Mouse (Mus musculus): ENCODE data around the gene Rack1. TPM values are rescaled to one million over a fixed set of nuclear protein-coding genes. Genes with fewer than 3 reads are reported as not detected.

Gene Rack1
- total and polyA plus RNA-seq, 3 experiments = 376 to 5,815 (median 4,421) TPM

- TF ChIP-seq POLR2AphosphoS2 (IDR thresholded peaks at IDR 0.05; ENCODE audit: low read length) = peak; percentile 79
- no peak for TF ChIP-seq ZC3H11A (IDR thresholded peaks at IDR 0.05; ENCODE audit: low read depth, low read length)
- TF ChIP-seq UBTF (IDR thresholded peaks at IDR 0.05; ENCODE audit: borderline replicate concordance, insufficient read depth, low read depth, low read length) = no peak
- peak; percentile 85 to 87 for TF ChIP-seq POLR2A (IDR thresholded peaks at IDR 0.05; ENCODE audit: control insufficient read depth in 1 of 2, insufficient read depth in 1 of 2, low read depth in 1 of 2, low read length in 2 of 2, poor library complexity in 1 of 2)
- TF ChIP-seq TCF12 (IDR thresholded peaks at IDR 0.05; ENCODE audit: low read depth, low read length) = peak; percentile 72
Measured at GRCm38 (mm10) chr11:48816800-48817665, 16.9 kb downstream of the Rack1 start, which contains the start of gene Trim41 (continued).

- no peak for DNase-seq (ENCODE audit: low read depth, low spot score)
- Histone ChIP-seq H3K4me1 (ENCODE audit: control insufficient read depth in 1 of 2, insufficient read depth in 2 of 2, low read length in 2 of 2) (peaks cover 14 to 47% of the 10 kb centered on the region in 2 experiments), H3K9ac (ENCODE audit: control insufficient read depth, low read depth, low read length, poor library complexity, severe bottlenecking) (peak overlapping the region; percentile 95), H3K27ac (ENCODE audit: control insufficient read depth, low read depth, low read length) (peak overlapping the region; percentile 62), H3K79me2 (ENCODE audit: control insufficient read depth, insufficient read depth, low read length, poor library complexity) (peaks cover 28% of the 10 kb centered on the region), H3K4me3 (ENCODE audit: control insufficient read depth in 1 of 2, insufficient read depth in 1 of 2, low read depth in 2 of 2, low read length in 2 of 2) (peak overlapping the region; percentile 86 to 97), H3K36me3 (ENCODE audit: control insufficient read depth in 1 of 2, insufficient read depth in 2 of 2, low read length in 2 of 2) (peaks cover 0 to 45% of the 10 kb centered on the region in 2 experiments; a peak in 2 of 4 replicates), H3K9me3 (replicated peaks; ENCODE audit: insufficient read depth, low read length) (no peaks in the 10 kb centered on the region), H3K27me3 (ENCODE audit: control insufficient read depth in 1 of 2, insufficient read depth in 2 of 2, low read length in 2 of 2) (no peaks in the 10 kb centered on the region)
- TF ChIP-seq MYB (IDR thresholded peaks at IDR 0.05; ENCODE audit: low read depth, low read length) (peak; percentile 47; the same call in 1 of the 2 replicates), RCOR1 (IDR thresholded peaks at IDR 0.05; ENCODE audit: low read depth, low read length) (peak; percentile 67; the same call in 1 of the 2 replicates), NRF1 (IDR thresholded peaks at IDR 0.05; ENCODE audit: insufficient read depth, low read depth, low read length, poor library complexity, severe bottlenecking) (no peak)
Measured at GRCm38 (mm10) chr11:48817794-48818193, 17.7 kb downstream of the Rack1 start.

DNA sequence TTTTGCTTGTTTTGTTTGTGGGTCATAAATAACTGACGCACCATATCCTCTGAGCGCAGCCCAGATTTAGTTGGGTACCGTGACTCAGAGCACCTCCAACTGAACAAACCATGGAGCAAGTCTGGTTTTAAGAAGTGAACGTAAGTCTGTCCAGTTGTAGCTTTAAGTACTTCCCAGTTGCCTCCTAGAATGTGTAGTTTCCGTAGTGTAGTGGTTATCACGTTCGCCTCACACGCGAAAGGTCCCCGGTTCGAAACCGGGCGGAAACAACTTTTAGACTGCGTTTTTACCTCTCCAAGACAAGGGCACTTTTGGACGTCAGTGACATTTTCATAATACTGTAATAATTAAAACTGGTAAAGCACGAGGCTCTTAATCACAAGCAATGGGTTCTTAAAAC, 18.2 kb downstream of the Rack1 start:
- peak; percentile 99 for TF ChIP-seq MAFK (IDR thresholded peaks at IDR 0.05; ENCODE audit: borderline replicate concordance, low read depth, low read length)
- peak; percentile 65; the same call in 1 of the 2 replicates for TF ChIP-seq KAT2A (conservative IDR thresholded peaks at IDR 0.05; ENCODE audit: low read depth, low read length)
- TF ChIP-seq UBTF (IDR thresholded peaks at IDR 0.05; ENCODE audit: borderline replicate concordance, insufficient read depth, low read depth, low read length) = no peak
- no peak for TF ChIP-seq SMC3 (IDR thresholded peaks at IDR 0.05; ENCODE audit: low read depth, low read length)
- TF ChIP-seq ZC3H11A (IDR thresholded peaks at IDR 0.05; ENCODE audit: low read depth, low read length) = no peak
- no peak for TF ChIP-seq CTCF (IDR thresholded peaks at IDR 0.05 in 2 of 3, conservative IDR thresholded peaks at IDR 0.05 in 1 of 3; ENCODE audit: control insufficient read depth in 1 of 3, insufficient read depth in 1 of 3, low read depth in 2 of 3, low read length in 3 of 3, poor library complexity in 1 of 3, severe bottlenecking in 1 of 3)
- TF ChIP-seq SIN3A (IDR thresholded peaks at IDR 0.05; ENCODE audit: low read length) = peak; percentile 46; the same call in 1 of the 2 replicates
- peak; percentile 100 for TF ChIP-seq TBP (IDR thresholded peaks at IDR 0.05; ENCODE audit: low read depth, low read length)
- TF ChIP-seq USF2 (IDR thresholded peaks at IDR 0.05; ENCODE audit: borderline replicate concordance in 1 of 2, insufficient read depth in 1 of 2, low read depth in 1 of 2, low read length in 2 of 2) = no peak
- no peak for TF ChIP-seq MAX (IDR thresholded peaks at IDR 0.05; ENCODE audit: low read length)
- TF ChIP-seq ZNF384 (IDR thresholded peaks at IDR 0.05; ENCODE audit: low read depth, low read length) = no peak
- TF ChIP-seq ELF1 (IDR thresholded peaks at IDR 0.05; ENCODE audit: low read depth, low read length) = peak; percentile 71; the same call in 1 of the 2 replicates
- peak; percentile 70 for TF ChIP-seq GATA1 (IDR thresholded peaks at IDR 0.05; ENCODE audit: low read depth, low read length)
- no peak for TF ChIP-seq MXI1 (IDR thresholded peaks at IDR 0.05; ENCODE audit: low read depth, low read length)
- TF ChIP-seq TAL1 (IDR thresholded peaks at IDR 0.05; ENCODE audit: low read length) = 0 out of 2 replicates have a peak, but pooled peaks have one; percentile 5
- no peak for TF ChIP-seq EP300 (IDR thresholded peaks at IDR 0.05; ENCODE audit: low read depth in 1 of 2, low read length in 2 of 2)
- TF ChIP-seq RCOR1 (IDR thresholded peaks at IDR 0.05; ENCODE audit: low read depth, low read length) = no peak
- TF ChIP-seq HCFC1 (IDR thresholded peaks at IDR 0.05; ENCODE audit: low read depth, low read length) = no peak; the same call in 1 of the 2 replicates
- TF ChIP-seq POLR2A (IDR thresholded peaks at IDR 0.05; ENCODE audit: control insufficient read depth in 1 of 2, insufficient read depth in 1 of 2, low read depth in 1 of 2, low read length in 2 of 2, poor library complexity in 1 of 2) = no peak
- Histone ChIP-seq H3K27me3 (ENCODE audit: control insufficient read depth in 1 of 2, insufficient read depth in 2 of 2, low read length in 2 of 2) (no peaks in the 10 kb centered on the region), H3K36me3 (ENCODE audit: control insufficient read depth in 1 of 2, insufficient read depth in 2 of 2, low read length in 2 of 2) (peaks cover 0 to 45% of the 10 kb centered on the region in 2 experiments; a peak in 2 of 4 replicates), H3K27ac (ENCODE audit: control insufficient read depth, low read depth, low read length) (no peak overlapping the region), H3K4me3 (ENCODE audit: control insufficient read depth in 1 of 2, insufficient read depth in 1 of 2, low read depth in 2 of 2, low read length in 2 of 2) (peak overlapping the region; percentile 86 to 97), H3K9me3 (replicated peaks; ENCODE audit: insufficient read depth, low read length) (no peaks in the 10 kb centered on the region), H3K9ac (ENCODE audit: control insufficient read depth, low read depth, low read length, poor library complexity, severe bottlenecking) (peak overlapping the region; percentile 95), H3K79me2 (ENCODE audit: control insufficient read depth, insufficient read depth, low read length, poor library complexity) (peaks cover 27% of the 10 kb centered on the region), H3K4me1 (ENCODE audit: control insufficient read depth in 1 of 2, insufficient read depth in 2 of 2, low read length in 2 of 2) (peaks cover 14 to 48% of the 10 kb centered on the region in 2 experiments)
- DNase-seq (ENCODE audit: low read depth, low spot score) = peak; percentile 97
